Mouse (Mus musculus): ENCODE data around the gene Phykpl.
"Not testable (repeated sequence)": the region's sequence is repeated elsewhere in the genome, so short reads cannot be mapped to it uniquely, and the experiment has no call there.

- not testable (repeated sequence) for TF ChIP-seq CTCF (conservative IDR thresholded peaks at IDR 0.05; ENCODE audit: low read length); NANOG (IDR thresholded peaks at IDR 0.05; ENCODE audit: borderline replicate concordance, low read length); POU5F1 (IDR thresholded peaks at IDR 0.05; ENCODE audit: borderline replicate concordance, low read length)
Observed at GRCm38 (mm10) chr11:51609940-51610339, 25.4 kb downstream of the Phykpl start.
